Comparison of ENCODE assay signal across 8 mouse cellular contexts in genomic region chr12:44328381-44329315, GRCm38 (mm10). TPM values are rescaled to one million over a fixed set of nuclear protein-coding genes. Genes with fewer than 3 reads are reported as not detected.
DNase-seq lines count a peak whose midpoint lies in the region; ATAC-seq and TF ChIP-seq lines count a peak whose summit lies in the region.

Nrcam (plus strand) TSS chr12:44328885.

- no peaks in the 10 kb centered on the region for H3K36me3 ChIP-seq in heart, embryonic 13.5 days
- H3K36me3 ChIP-seq in liver, embryonic 14.5 days (replicated peaks; ENCODE audit: control insufficient read depth, insufficient read depth, low read depth) = no peaks in the 10 kb centered on the region
- no peaks in the 10 kb centered on the region for H3K36me3 ChIP-seq in neural tube, embryonic 13.5 days

- DNase-seq in A20 (ENCODE audit: low read depth, low spot score) = peak; percentile 32
- peak; percentile 70 for DNase-seq in adrenal gland, adult 2 months
- peak; percentile 71 for DNase-seq in embryo, embryonic 9.5 days (ENCODE audit: extremely low spot score)
- peak; percentile 72 for DNase-seq in kidney, postnatal 10 days
- no peak for DNase-seq in liver, embryonic 14.5 days (ENCODE audit: low read depth in 3 of 3, low spot score in 3 of 3)
- DNase-seq in spleen, adult 18-20 months = no peak

- H3K27ac ChIP-seq in heart, embryonic 13.5 days (replicated peaks) = no peak within 1 kb of the TSS
- no peak within 1 kb of the TSS for H3K27ac ChIP-seq in liver, embryonic 14.5 days
- H3K27ac ChIP-seq in neural tube, embryonic 13.5 days (replicated peaks) = peak within 1 kb of the TSS; percentile 97

- no peaks in the 10 kb centered on the region for H3K9me3 ChIP-seq in heart, embryonic 13.5 days
- H3K9me3 ChIP-seq in liver, embryonic 14.5 days (ENCODE audit: control insufficient read depth, low read length) = no peaks in the 10 kb centered on the region
- no peaks in the 10 kb centered on the region for H3K9me3 ChIP-seq in neural tube, embryonic 13.5 days

- TF ChIP-seq CTCF in liver, embryonic 14.5 days (IDR thresholded peaks at IDR 0.05; ENCODE audit: low read depth) = no peak

- H3K4me3 ChIP-seq in heart, embryonic 13.5 days = peak within 1 kb of the TSS; percentile 72
- H3K4me3 ChIP-seq in liver, embryonic 14.5 days (ENCODE audit: insufficient read depth in 1 of 2, low read depth in 2 of 2, low read length in 2 of 2) = peak within 1 kb of the TSS; percentile 28 to 47; a peak in 3 of 4 replicates
- peak within 1 kb of the TSS; percentile 80 for H3K4me3 ChIP-seq in neural tube, embryonic 13.5 days

- no peak for TF ChIP-seq EP300 in liver, embryonic 14.5 days (IDR thresholded peaks at IDR 0.05; ENCODE audit: low read depth)

- peaks cover 13% of the 10 kb centered on the region for H3K4me1 ChIP-seq in heart, embryonic 13.5 days
- no peaks in the 10 kb centered on the region for H3K4me1 ChIP-seq in liver, embryonic 14.5 days (replicated peaks; ENCODE audit: control insufficient read depth in 2 of 2, insufficient read depth in 2 of 2, low read length in 1 of 2)
- peaks cover 35% of the 10 kb centered on the region for H3K4me1 ChIP-seq in neural tube, embryonic 13.5 days (replicated peaks)

- WGBS in heart, embryonic 13.5 days = 3% methylated on average over 73 of the region's 74 CpGs
- WGBS in liver, embryonic 14.5 days (ENCODE audit: insufficient replicate concordance) = 3% methylated on average over 73 of the region's 74 CpGs
- WGBS in neural tube, embryonic 13.5 days = 2% methylated on average over 71 of the region's 74 CpGs

- peak within 1 kb of the TSS; percentile 100 for H3K4me2 ChIP-seq in heart, embryonic 13.5 days
- peak within 1 kb of the TSS; percentile 61 for H3K4me2 ChIP-seq in liver, embryonic 14.5 days (ENCODE audit: low read depth)
- H3K4me2 ChIP-seq in neural tube, embryonic 13.5 days = peak within 1 kb of the TSS; percentile 80

- ATAC-seq in heart, embryonic 13.5 days (ENCODE audit: extremely low read depth, insufficient number of reproducible peaks, low FRiP score, low TSS enrichment) = peak; percentile 58
- no peak for ATAC-seq in liver, embryonic 14.5 days (ENCODE audit: insufficient read depth)
- peak; percentile 78 for ATAC-seq in neural tube, embryonic 13.5 days (ENCODE audit: low read depth)

- H3K27me3 ChIP-seq in heart, embryonic 13.5 days (replicated peaks) = peaks cover 41% of the 10 kb centered on the region
- H3K27me3 ChIP-seq in liver, embryonic 14.5 days (ENCODE audit: control insufficient read depth, insufficient read depth, low read length) = peaks cover 30% of the 10 kb centered on the region
- H3K27me3 ChIP-seq in neural tube, embryonic 13.5 days = no peaks in the 10 kb centered on the region

- peak within 1 kb of the TSS; percentile 80 for H3K9ac ChIP-seq in heart, embryonic 13.5 days
- H3K9ac ChIP-seq in liver, embryonic 14.5 days (replicated peaks) = no peak within 1 kb of the TSS
- H3K9ac ChIP-seq in neural tube, embryonic 13.5 days = peak within 1 kb of the TSS; percentile 86

RNA-seq across cellular contexts. Expression of gene Nrcam, which starts in this region (rescaled TPM):
- total RNA-seq in adrenal gland, adult 2 months (2021) = 1 to 10 TPM; 5.2 to 6.7 TPM
- polyA plus RNA-seq in adrenal gland, adult 2 months (2012; rRNA removed) = 0.53 and 0.62 TPM in 2 replicates
- polyA plus RNA-seq in heart, embryonic 13.5 days (2015; fragmentation: Nextera tagmentation; extraction: Ambion mirVana) = 0.88 and 1.1 TPM in 2 replicates
- 0.06 TPM in 2 replicates for polyA plus RNA-seq in liver, embryonic 14.5 days (2012; rRNA removed)
- polyA plus RNA-seq in liver, embryonic 14.5 days (2014; fragmentation: Nextera tagmentation; extraction: Ambion mirVana) = 0.23 TPM in 2 replicates
- 110 and 111 TPM in 2 replicates for polyA plus RNA-seq in neural tube, embryonic 13.5 days (2015; fragmentation: Nextera tagmentation; extraction: Ambion mirVana)

Comparison
In these comparisons a context has a peak if more than half of its experiments do, and no peak if none do; other contexts are left out.
1. RNA of gene Nrcam (polyA plus RNA-seq): 110 to 111 TPM in neural tube, embryonic 13.5 days; 0.88 to 1.1 TPM in heart, embryonic 13.5 days, 0.53 to 0.62 TPM in adrenal gland, adult 2 months and 0.06 to 0.23 TPM in liver, embryonic 14.5 days; every median in the first group is over 10 times any median in the second.
2. DNase-seq: peak in A20 (single experiment), adrenal gland, adult 2 months (single experiment), embryo, embryonic 9.5 days (single experiment) and kidney, postnatal 10 days (single experiment); none in liver, embryonic 14.5 days (0 of 3) and spleen, adult 18-20 months (0 of 2).
3. Peak in every context shown above with its lines, with median percentiles within 50 percentile points of each other: H3K4me2 ChIP-seq and H3K4me3 ChIP-seq.